Mouse (Mus musculus) olfactory bulb, adult 2 months (tissue): ENCODE results near the gene Mettl2.

Experiments
- CTCF ChIP-seq: fragments of 200-500 bp; IDR thresholded peaks from 2 replicates; pipeline ENCODE4 v1.5.1; 2012; ENCODE audit warnings: low read depth, mild to moderate bottlenecking, low read length, moderate library complexity; ENCODE audit not compliant: insufficient read depth
- POLR2A ChIP-seq: fragments of 200-500 bp; IDR thresholded peaks from 2 replicates; pipeline ENCODE4 v1.6.1; 2012; ENCODE audit warnings: mild to moderate bottlenecking, low read depth, low read length, moderate library complexity; ENCODE audit not compliant: insufficient read depth

- TF ChIP-seq CTCF (no peak), POLR2A (no peak)
These were observed 33.6 kb downstream of the Mettl2 start for GRCm38 (mm10) chr11:105159673-105160360.
